8 mouse cellular contexts compared by ENCODE assay signal in genomic region chr2:152806037-152806436, GRCm38 (mm10). TPM values are rescaled to one million over a fixed set of nuclear protein-coding genes. Genes with fewer than 3 reads are reported as not detected.
DNase-seq lines count a peak whose midpoint lies in the region; ATAC-seq and TF ChIP-seq lines count a peak whose summit lies in the region.

No protein-coding gene starts in this region.

- DNase-seq in heart, adult 2 months: peak in 1 of 2 experiments; percentile 50
- no peak for DNase-seq in heart, postnatal 10 days
- DNase-seq in ES-E14 (ENCODE audit: low read depth, low spot score): no peak
- peak; percentile 85 for DNase-seq in heart, adult 9 months (ENCODE audit: low spot score in 2 of 2)
- DNase-seq in forebrain, embryonic 10.5 days (ENCODE audit: extremely low spot score, low spot score): no peak
- DNase-seq in midbrain, embryonic 11.5 days (ENCODE audit: low spot score, missing footprints): no peak

- H3K9ac ChIP-seq in heart, adult 2 months (ENCODE audit: low read depth, low read length): no peak overlapping the region
- H3K9ac ChIP-seq in ES-E14 (ENCODE audit: insufficient read depth, low read depth, low read length, poor library complexity, severe bottlenecking): no peak overlapping the region; the same call in 1 of the 2 replicates
- H3K9ac ChIP-seq in liver, embryonic 15.5 days: no peak overlapping the region
- no peak overlapping the region for H3K9ac ChIP-seq in midbrain, embryonic 11.5 days (ENCODE audit: low read length)

- TF ChIP-seq CTCF in heart, adult 2 months (IDR thresholded peaks at IDR 0.05): no peak

- peaks cover 36% of the 10 kb centered on the region for H3K4me1 ChIP-seq in heart, adult 2 months (ENCODE audit: control insufficient read depth, insufficient read depth, low read length)
- peaks cover 24 to 35% of the 10 kb centered on the region in 2 experiments for H3K4me1 ChIP-seq in ES-E14 (ENCODE audit: control insufficient read depth in 2 of 2, insufficient read depth in 2 of 2, low read length in 2 of 2, poor library complexity in 1 of 2)
- peaks cover 92% of the 10 kb centered on the region for H3K4me1 ChIP-seq in liver, embryonic 15.5 days (replicated peaks)
- peaks cover 39% of the 10 kb centered on the region for H3K4me1 ChIP-seq in forebrain, embryonic 10.5 days
- peaks cover 13% of the 10 kb centered on the region for H3K4me1 ChIP-seq in midbrain, embryonic 11.5 days (ENCODE audit: control insufficient read depth, insufficient read depth, low read length)

- intact Hi-C loops in heart, adult 2 months (cut with DNase I): loop anchor here (2.0 kb wide), 1 partner anchor 13 kb away; no protein-coding TSS in a partner anchor
- intact Hi-C loops in heart, postnatal 10 days (cut with DNase I): no loop called here

- H3K79me2 ChIP-seq in heart, adult 2 months (replicated peaks; ENCODE audit: control insufficient read depth, insufficient read depth, low read length): peaks cover 5% of the 10 kb centered on the region

- in situ Hi-C loops in ES-E14 (cut with MboI; ENCODE audit: low sequenced_read_pairs in 2 of 2, unreplicated experiment in 2 of 2): no loop called here

- H3K27me3 ChIP-seq in heart, adult 2 months (ENCODE audit: control insufficient read depth, insufficient read depth, low read length): no peaks in the 10 kb centered on the region
- H3K27me3 ChIP-seq in liver, embryonic 15.5 days: no peaks in the 10 kb centered on the region
- no peaks in the 10 kb centered on the region for H3K27me3 ChIP-seq in forebrain, embryonic 10.5 days (ENCODE audit: poor library complexity, severe bottlenecking)
- H3K27me3 ChIP-seq in midbrain, embryonic 11.5 days (ENCODE audit: control insufficient read depth, insufficient read depth, low read length): no peaks in the 10 kb centered on the region

- WGBS in heart, adult 2 months: 12% methylated on average over 2 of the region's 2 CpGs
- WGBS in liver, embryonic 15.5 days (ENCODE audit: insufficient replicate concordance): 45% methylated on average over 2 of the region's 2 CpGs
- WGBS in forebrain, embryonic 10.5 days: 91% methylated on average over 2 of the region's 2 CpGs
- 82% methylated on average over 2 of the region's 2 CpGs for WGBS in midbrain, embryonic 11.5 days

- H3K36me3 ChIP-seq in heart, adult 2 months (ENCODE audit: control insufficient read depth, insufficient read depth, low read length): peaks cover 54% of the 10 kb centered on the region
- no peaks in the 10 kb centered on the region; the same call in 1 of the 2 replicates for H3K36me3 ChIP-seq in ES-E14 (ENCODE audit: control insufficient read depth, insufficient read depth, low read length, poor library complexity, severe bottlenecking)
- H3K36me3 ChIP-seq in liver, embryonic 15.5 days (replicated peaks): peaks cover 44% of the 10 kb centered on the region
- H3K36me3 ChIP-seq in forebrain, embryonic 10.5 days (replicated peaks): peaks cover 13% of the 10 kb centered on the region
- H3K36me3 ChIP-seq in midbrain, embryonic 11.5 days (ENCODE audit: control insufficient read depth, insufficient read depth, low read length): no peaks in the 10 kb centered on the region

- H3K4me3 ChIP-seq in heart, adult 2 months: no peak overlapping the region
- no peak overlapping the region for H3K4me3 ChIP-seq in ES-E14 (ENCODE audit: insufficient read depth in 1 of 2, low read depth in 1 of 2, low read length in 2 of 2, poor library complexity in 1 of 2, severe bottlenecking in 1 of 2)
- H3K4me3 ChIP-seq in liver, embryonic 15.5 days (replicated peaks): no peak overlapping the region
- no peak overlapping the region for H3K4me3 ChIP-seq in forebrain, embryonic 10.5 days
- no peak overlapping the region for H3K4me3 ChIP-seq in midbrain, embryonic 11.5 days (ENCODE audit: low read depth, low read length)

- H3K4me2 ChIP-seq in liver, embryonic 15.5 days: no peak overlapping the region
- H3K4me2 ChIP-seq in midbrain, embryonic 11.5 days: no peak overlapping the region

- no peak for ATAC-seq in liver, embryonic 15.5 days (ENCODE audit: insufficient read depth)
- no peak for ATAC-seq in megakaryocyte-erythroid progenitor cell, adult 5-6 weeks (replicated peaks; ENCODE audit: low FRiP score, low TSS enrichment, poor library complexity, severe bottlenecking)
- ATAC-seq in midbrain, embryonic 11.5 days (ENCODE audit: low FRiP score): no peak

- H3K27ac ChIP-seq in heart, adult 2 months: peak overlapping the region; percentile 52
- H3K27ac ChIP-seq in ES-E14 (ENCODE audit: insufficient read depth, low read depth, low read length, poor library complexity, severe bottlenecking): peak overlapping the region; percentile 65; the same call in 1 of the 2 replicates
- H3K27ac ChIP-seq in liver, embryonic 15.5 days (replicated peaks): peak overlapping the region; percentile 88
- no peak overlapping the region for H3K27ac ChIP-seq in forebrain, embryonic 10.5 days
- H3K27ac ChIP-seq in midbrain, embryonic 11.5 days (ENCODE audit: low read depth, low read length): no peak overlapping the region

- TF ChIP-seq POLR2A in heart, adult 2 months (IDR thresholded peaks at IDR 0.05; ENCODE audit: insufficient read depth, low read depth, low read length): no peak

- no peaks in the 10 kb centered on the region for H3K9me3 ChIP-seq in ES-E14 (ENCODE audit: control insufficient read depth, insufficient read depth, low read depth, low read length)
- no peaks in the 10 kb centered on the region for H3K9me3 ChIP-seq in liver, embryonic 15.5 days (replicated peaks)
- no peaks in the 10 kb centered on the region for H3K9me3 ChIP-seq in forebrain, embryonic 10.5 days
- H3K9me3 ChIP-seq in midbrain, embryonic 11.5 days (ENCODE audit: control insufficient read depth, low read length): no peaks in the 10 kb centered on the region

- TF ChIP-seq EP300 in heart, adult 2 months (IDR thresholded peaks at IDR 0.05; ENCODE audit: insufficient read depth, low read depth, low read length): peak; percentile 94

TF ChIP-seq in ES-E14, 5 proteins besides CTCF, POLR2A, EP300 and RAD21:
- no peak for TF ChIP-seq CHD2 (IDR thresholded peaks at IDR 0.05; ENCODE audit: low read depth, low read length)
- no peak for TF ChIP-seq MAFK (IDR thresholded peaks at IDR 0.05; ENCODE audit: insufficient read depth, low read depth, low read length)
- no peak for TF ChIP-seq ZNF384 (IDR thresholded peaks at IDR 0.05; ENCODE audit: low read depth, low read length)
- no peak for TF ChIP-seq HCFC1 (IDR thresholded peaks at IDR 0.05; ENCODE audit: borderline replicate concordance, insufficient read depth, low read length)
- no peak for TF ChIP-seq ZC3H11A (IDR thresholded peaks at IDR 0.05; ENCODE audit: borderline replicate concordance, low read depth, low read length)

RNA-seq across cellular contexts. Expression of gene Bcl2l1, which starts 25.5 kb away (rescaled TPM):
- total RNA-seq in heart, adult 2 months (2021): 100 to 1,000 TPM in 1 of 2 experiments, 10 to 100 TPM in 1; 51.9 to 102 TPM
- 48.1 and 51.2 TPM in 2 replicates for polyA plus RNA-seq in heart, adult 2 months (2012; rRNA removed)
- total RNA-seq in heart, postnatal 10 days (2021): 10 to 100 TPM; 40.0 to 72.4 TPM
- total RNA-seq in ES-E14 (2012; rRNA removed): 24.9 and 34.9 TPM in 2 replicates
- polyA plus RNA-seq in liver, embryonic 15.5 days (2015; fragmentation: Nextera tagmentation; extraction: Ambion mirVana): 209 and 237 TPM in 2 replicates
- polyA plus RNA-seq in forebrain, embryonic 10.5 days (2016; fragmentation: Nextera tagmentation; extraction: Ambion mirVana): 98.5 and 104 TPM in 2 replicates
- total RNA-seq in megakaryocyte-erythroid progenitor cell, adult 5-6 weeks (2014; fragmentation: Nextera tagmentation): 5.7 and 6.7 TPM in 2 replicates
- 3.7 and 11.8 TPM in 2 replicates for total RNA-seq in megakaryocyte-erythroid progenitor cell, adult 5-6 weeks (2017)
- polyA plus RNA-seq in midbrain, embryonic 11.5 days (2014; fragmentation: Nextera tagmentation; extraction: Ambion mirVana): 120 and 125 TPM in 2 replicates

RNA-seq across cellular contexts. Expression of gene Tpx2, which starts 41.7 kb away (rescaled TPM):
- 1 to 10 TPM in 1 of 2 experiments, under 1 TPM in 1; 0.75 to 1.1 TPM for total RNA-seq in heart, adult 2 months (2021)
- 0.18 and 0.50 TPM in 2 replicates for polyA plus RNA-seq in heart, adult 2 months (2012; rRNA removed)
- total RNA-seq in heart, postnatal 10 days (2021): 10 to 100 TPM; 16.0 to 17.8 TPM
- total RNA-seq in ES-E14 (2012; rRNA removed): 63.2 and 77.8 TPM in 2 replicates
- polyA plus RNA-seq in liver, embryonic 15.5 days (2015; fragmentation: Nextera tagmentation; extraction: Ambion mirVana): 52.8 and 59.4 TPM in 2 replicates
- 162 and 163 TPM in 2 replicates for polyA plus RNA-seq in forebrain, embryonic 10.5 days (2016; fragmentation: Nextera tagmentation; extraction: Ambion mirVana)
- total RNA-seq in megakaryocyte-erythroid progenitor cell, adult 5-6 weeks (2014; fragmentation: Nextera tagmentation): 51.9 and 52.3 TPM in 2 replicates
- 79.0 and 103 TPM in 2 replicates for total RNA-seq in megakaryocyte-erythroid progenitor cell, adult 5-6 weeks (2017)
- 166 and 187 TPM in 2 replicates for polyA plus RNA-seq in midbrain, embryonic 11.5 days (2014; fragmentation: Nextera tagmentation; extraction: Ambion mirVana)

RNA-seq across cellular contexts. Expression of gene Cox4i2, which starts 52.1 kb away (rescaled TPM):
- total RNA-seq in heart, adult 2 months (2021): 10 to 100 TPM; 12.1 to 18.0 TPM
- 12.0 and 13.2 TPM in 2 replicates for polyA plus RNA-seq in heart, adult 2 months (2012; rRNA removed)
- total RNA-seq in heart, postnatal 10 days (2021): 10 to 100 TPM; 17.9 to 22.4 TPM
- 1.7 and 2.3 TPM in 2 replicates for total RNA-seq in ES-E14 (2012; rRNA removed)
- polyA plus RNA-seq in liver, embryonic 15.5 days (2015; fragmentation: Nextera tagmentation; extraction: Ambion mirVana): 1.0 and 1.1 TPM in 2 replicates
- polyA plus RNA-seq in forebrain, embryonic 10.5 days (2016; fragmentation: Nextera tagmentation; extraction: Ambion mirVana): 3.0 and 4.2 TPM in 2 replicates
- not detected in 2 replicates for total RNA-seq in megakaryocyte-erythroid progenitor cell, adult 5-6 weeks (2014; fragmentation: Nextera tagmentation)
- total RNA-seq in megakaryocyte-erythroid progenitor cell, adult 5-6 weeks (2017): not detected in 2 replicates
- polyA plus RNA-seq in midbrain, embryonic 11.5 days (2014; fragmentation: Nextera tagmentation; extraction: Ambion mirVana): 2.8 and 3.7 TPM in 2 replicates

Comparison
In these comparisons a context has a peak if more than half of its experiments do, and no peak if none do; other contexts are left out.
1. DNase-seq: peak in heart, adult 9 months (2 of 2); none in heart, postnatal 10 days (0 of 2), ES-E14 (single experiment), forebrain, embryonic 10.5 days (single experiment) and midbrain, embryonic 11.5 days (single experiment).
2. RNA of gene Tpx2, which starts 41.7 kb away (total RNA-seq): 51.9 to 103 TPM in megakaryocyte-erythroid progenitor cell, adult 5-6 weeks, 63.2 to 77.8 TPM in ES-E14 and 16.0 to 17.8 TPM in heart, postnatal 10 days; 0.75 to 1.1 TPM in heart, adult 2 months; every median in the first group is over 4 times any median in the second.
3. H3K27ac ChIP-seq: peak in heart, adult 2 months (single experiment), ES-E14 (single experiment) and liver, embryonic 15.5 days (single experiment); none in forebrain, embryonic 10.5 days (single experiment) and midbrain, embryonic 11.5 days (single experiment).